Mouse (Mus musculus) spleen, postnatal 10 days (tissue): ENCODE results near the gene Gm16485.

Source experiments
- DNase-seq, 2 experiments: peaks; one replicate each; pipeline ENCODE4 v3.0.0; 2021 to 2022; ENCODE audit warnings: low spot score in 2 of 2

The Gm16485 gene

GRCm38 (mm10) chr9:8971491-8971890, at the start of gene Gm16485:
Gene Gm16485, plus strand, starts transcription at chr9:8971791.
- no peak for DNase-seq

GRCm38 (mm10) chr9:8927561-8927960, 44.0 kb upstream of the Gm16485 start:
- no peak for DNase-seq

GRCm38 (mm10) chr9:8937753-8938152, 33.8 kb upstream of the Gm16485 start:
- no peak for DNase-seq

GRCm38 (mm10) chr9:8953306-8953705, 18.3 kb upstream of the Gm16485 start:
- DNase-seq = no peak

GRCm38 (mm10) chr9:8964512-8965133, 7.0 kb upstream of the Gm16485 start:
- DNase-seq = peak in 1 of 2 experiments; percentile 14

- no peak for DNase-seq
These were observed 1.4 kb upstream of the Gm16485 start for GRCm38 (mm10) chr9:8970240-8970639.

GRCm38 (mm10) chr9:8977775-8978174, 6.2 kb downstream of the Gm16485 start:
- DNase-seq = no peak

- no peak for DNase-seq
These were observed 10.7 kb downstream of the Gm16485 start for GRCm38 (mm10) chr9:8982315-8982714.

- no peak for DNase-seq
These were observed 24.9 kb downstream of the Gm16485 start for GRCm38 (mm10) chr9:8996494-8996893.

- DNase-seq = no peak
These were observed 29.6 kb downstream of the Gm16485 start for GRCm38 (mm10) chr9:9001170-9001569.

GRCm38 (mm10) chr9:9015108-9015507, 43.5 kb downstream of the Gm16485 start:
- DNase-seq = no peak
